Mouse (Mus musculus): ENCODE measurements around the gene Slc12a9.

Slc12a9 gene

GRCm38 (mm10) chr5:137333512-137334174 lies at the start of gene Slc12a9:
Gene Slc12a9 (minus strand): TSS chr5:137333597.
- in situ Hi-C loops (cut with MboI; ENCODE audit: low pct_unique_long_range_greater_than_20kb in 1 of 2, low sequenced_read_pairs in 2 of 2, unreplicated experiment in 1 of 2), result no loop called here

DNA sequence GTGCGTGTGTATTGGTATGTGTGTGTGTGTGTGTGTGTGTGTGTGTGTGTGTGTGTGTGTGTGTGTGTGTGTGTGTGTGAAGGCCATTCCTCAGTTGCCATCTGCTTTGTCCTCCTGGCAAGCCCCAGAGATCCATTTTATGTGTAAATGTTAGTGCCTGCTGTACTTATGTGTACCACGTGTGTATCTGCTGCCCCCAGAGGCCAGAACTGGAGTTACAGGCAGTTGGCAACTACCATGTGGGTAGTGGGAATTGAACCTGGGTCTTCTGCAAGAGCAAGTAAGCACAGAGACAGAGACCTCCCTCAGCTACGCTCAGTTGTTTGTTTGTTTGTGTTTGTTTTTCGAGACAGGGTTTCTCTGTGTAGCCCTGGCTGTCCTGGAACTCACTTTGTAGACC lies 47.8 kb upstream of the Slc12a9 start:
- in situ Hi-C loops (cut with MboI; ENCODE audit: low pct_unique_long_range_greater_than_20kb in 1 of 2, low sequenced_read_pairs in 2 of 2, unreplicated experiment in 1 of 2), result no loop called here

- in situ Hi-C loops (cut with MboI; ENCODE audit: low pct_unique_long_range_greater_than_20kb in 1 of 2, low sequenced_read_pairs in 2 of 2, unreplicated experiment in 1 of 2), result no loop called here
These were observed 44.2 kb upstream of the Slc12a9 start for GRCm38 (mm10) chr5:137377603-137378002.

DNA sequence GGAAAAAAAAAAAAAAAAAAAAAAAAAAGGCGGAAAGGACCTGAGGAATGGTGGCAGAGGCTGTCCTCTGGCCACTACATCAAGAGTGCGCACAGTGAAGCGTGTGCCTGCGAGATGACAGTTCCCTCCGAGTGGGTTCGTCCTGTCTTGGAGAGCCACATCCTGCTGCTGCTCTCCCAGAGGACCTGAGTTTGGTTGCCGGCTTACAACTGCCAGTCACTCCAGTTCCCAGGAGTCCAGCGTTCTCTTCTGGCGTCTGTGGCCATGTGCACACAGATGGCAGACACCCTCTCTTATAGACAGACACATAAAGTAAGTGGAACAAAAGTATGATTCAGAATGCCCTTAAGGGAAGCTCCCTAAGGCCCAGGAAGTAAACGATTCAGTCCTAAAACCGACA lies 43.8 kb upstream of the Slc12a9 start:
- in situ Hi-C loops (cut with MboI; ENCODE audit: low pct_unique_long_range_greater_than_20kb in 1 of 2, low sequenced_read_pairs in 2 of 2, unreplicated experiment in 1 of 2), result no loop called here

- in situ Hi-C loops (cut with MboI; ENCODE audit: low pct_unique_long_range_greater_than_20kb in 1 of 2, low sequenced_read_pairs in 2 of 2, unreplicated experiment in 1 of 2), result no loop called here
These were observed 43.3 kb upstream of the Slc12a9 start for GRCm38 (mm10) chr5:137376722-137377121.

- in situ Hi-C loops (cut with MboI; ENCODE audit: low pct_unique_long_range_greater_than_20kb in 1 of 2, low sequenced_read_pairs in 2 of 2, unreplicated experiment in 1 of 2), result no loop called here
These were observed 42.8 kb upstream of the Slc12a9 start for GRCm38 (mm10) chr5:137376198-137376597.

DNA sequence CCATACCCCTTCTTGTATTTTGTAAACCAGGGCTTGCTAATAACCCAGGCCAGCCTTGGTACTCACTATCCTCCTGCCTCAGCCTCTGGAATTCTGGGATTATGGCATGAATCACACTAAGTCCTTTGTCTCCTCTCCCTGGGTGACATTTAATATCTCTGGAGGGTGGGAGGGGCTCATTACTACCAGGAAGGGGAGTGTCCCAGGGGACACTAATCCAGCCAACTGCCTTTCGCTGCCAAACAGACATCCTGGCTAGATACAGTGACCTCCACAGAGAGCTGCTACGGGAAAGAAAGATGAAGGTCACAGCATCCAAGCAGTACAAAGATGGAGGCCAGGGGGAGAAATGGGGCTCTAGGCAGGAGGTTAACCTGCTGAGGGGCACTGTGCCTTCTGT lies 42.2 kb upstream of the Slc12a9 start:
- in situ Hi-C loops (cut with MboI; ENCODE audit: low pct_unique_long_range_greater_than_20kb in 1 of 2, low sequenced_read_pairs in 2 of 2, unreplicated experiment in 1 of 2), result no loop called here

DNA sequence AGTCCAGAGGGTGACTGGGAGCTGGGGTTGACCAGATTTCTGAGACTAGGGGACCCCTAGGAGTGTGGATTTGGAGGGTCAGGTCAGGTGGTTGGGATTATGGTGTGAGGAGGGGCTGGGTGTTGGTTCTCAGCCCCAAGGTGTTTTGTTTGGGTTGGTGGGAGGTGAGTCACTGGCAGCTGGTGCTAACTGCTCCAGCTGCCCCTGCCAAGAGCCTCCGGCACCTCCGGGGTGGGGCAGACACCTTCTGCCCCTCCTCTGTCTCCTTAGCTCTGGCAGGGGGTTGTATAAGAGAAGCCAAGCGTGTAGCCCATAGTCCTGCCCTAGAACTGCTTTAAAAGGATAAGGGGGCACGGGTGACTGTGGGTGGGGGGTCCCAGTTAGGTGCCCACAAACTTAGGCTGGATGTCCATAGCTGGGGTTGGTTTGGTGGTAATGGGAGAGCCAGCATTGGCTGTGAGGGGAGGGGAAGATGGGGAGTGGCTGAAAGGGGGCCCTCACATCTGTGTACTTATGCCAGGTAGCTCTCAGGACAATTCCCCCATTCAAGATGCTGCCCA lies 41.2 kb upstream of the Slc12a9 start:
- in situ Hi-C loops (cut with MboI; ENCODE audit: low pct_unique_long_range_greater_than_20kb in 1 of 2, low sequenced_read_pairs in 2 of 2, unreplicated experiment in 1 of 2), result no loop called here

- in situ Hi-C loops (cut with MboI; ENCODE audit: low pct_unique_long_range_greater_than_20kb in 1 of 2, low sequenced_read_pairs in 2 of 2, unreplicated experiment in 1 of 2), result no loop called here
These were observed 40.1 kb upstream of the Slc12a9 start for GRCm38 (mm10) chr5:137373371-137373950.

- in situ Hi-C loops (cut with MboI; ENCODE audit: low pct_unique_long_range_greater_than_20kb in 1 of 2, low sequenced_read_pairs in 2 of 2, unreplicated experiment in 1 of 2), result no loop called here
These were observed 36.3 kb upstream of the Slc12a9 start for GRCm38 (mm10) chr5:137369665-137370064.

DNA sequence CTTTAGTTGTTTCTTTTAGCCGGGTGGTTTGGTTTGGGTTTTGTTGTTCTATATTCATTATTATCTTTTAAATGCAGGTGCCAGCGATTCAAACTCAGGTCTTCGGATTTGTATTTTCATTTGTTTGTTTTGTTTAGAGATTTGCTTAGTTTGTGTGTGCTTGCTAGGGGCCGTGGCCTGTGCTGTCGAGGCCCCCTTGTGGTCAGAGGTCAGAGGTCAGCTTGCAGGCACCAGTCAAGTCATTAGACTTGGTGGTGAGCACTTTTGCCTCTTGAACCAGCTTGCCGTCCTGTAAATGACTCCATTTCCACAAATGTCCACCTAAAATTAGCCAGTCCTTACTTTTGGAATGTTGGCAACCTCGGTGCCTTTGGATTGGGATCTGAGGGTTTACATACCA lies 25.0 kb upstream of the Slc12a9 start:
- in situ Hi-C loops (cut with MboI; ENCODE audit: low pct_unique_long_range_greater_than_20kb in 1 of 2, low sequenced_read_pairs in 2 of 2, unreplicated experiment in 1 of 2), result no loop called here

- in situ Hi-C loops (cut with MboI; ENCODE audit: low pct_unique_long_range_greater_than_20kb in 1 of 2, low sequenced_read_pairs in 2 of 2, unreplicated experiment in 1 of 2), result no loop called here
These were observed 20.7 kb upstream of the Slc12a9 start for GRCm38 (mm10) chr5:137354091-137354490.

DNA sequence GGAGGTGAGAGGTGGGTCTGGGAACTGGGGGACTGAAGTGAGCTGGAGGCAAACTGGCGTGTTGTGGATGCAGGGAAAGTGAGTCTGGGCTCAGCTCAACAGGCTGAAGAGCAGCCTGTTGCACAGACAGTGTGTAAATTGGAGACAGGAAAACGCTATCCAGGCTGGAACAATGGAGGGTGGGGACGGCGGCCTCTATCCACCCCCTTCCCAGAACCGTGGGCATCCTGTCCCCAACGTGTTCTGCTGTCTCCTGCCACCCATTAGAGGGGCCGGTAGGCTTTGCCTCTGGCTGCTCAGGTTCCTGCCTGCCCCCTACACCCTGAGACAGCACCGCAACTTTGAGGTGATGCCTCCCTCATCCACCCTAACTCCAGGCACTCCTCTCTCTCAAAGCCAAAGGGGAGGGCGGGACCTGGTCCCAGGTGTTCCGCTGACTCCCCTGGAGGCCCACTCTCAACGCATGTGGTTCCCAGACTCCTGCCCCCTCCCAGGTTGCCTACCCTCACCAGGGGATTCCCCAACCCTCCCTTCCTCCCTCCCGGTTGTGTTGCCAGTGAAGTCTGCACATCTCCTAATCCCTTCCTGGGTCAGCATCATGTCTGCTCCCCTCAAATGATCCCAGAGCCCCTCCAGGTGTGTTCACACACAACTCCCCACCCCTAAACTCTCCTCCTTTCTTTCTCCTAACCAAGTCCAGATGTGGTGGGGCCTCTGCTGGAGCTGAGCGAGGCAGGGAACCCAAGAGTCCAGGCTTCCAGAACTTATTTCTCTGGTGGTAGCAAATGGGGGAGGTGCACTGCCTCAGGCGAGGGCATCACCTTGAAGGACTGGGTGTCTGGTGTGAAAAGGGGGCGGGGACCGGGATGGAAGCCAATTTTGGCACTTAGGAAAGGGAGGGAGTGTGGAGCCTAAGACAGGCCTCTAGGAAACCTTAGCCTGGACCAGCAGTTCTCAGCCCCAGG lies 18.9 kb upstream of the Slc12a9 start:
- in situ Hi-C loops (cut with MboI; ENCODE audit: low pct_unique_long_range_greater_than_20kb in 1 of 2, low sequenced_read_pairs in 2 of 2, unreplicated experiment in 1 of 2), result no loop called here

DNA sequence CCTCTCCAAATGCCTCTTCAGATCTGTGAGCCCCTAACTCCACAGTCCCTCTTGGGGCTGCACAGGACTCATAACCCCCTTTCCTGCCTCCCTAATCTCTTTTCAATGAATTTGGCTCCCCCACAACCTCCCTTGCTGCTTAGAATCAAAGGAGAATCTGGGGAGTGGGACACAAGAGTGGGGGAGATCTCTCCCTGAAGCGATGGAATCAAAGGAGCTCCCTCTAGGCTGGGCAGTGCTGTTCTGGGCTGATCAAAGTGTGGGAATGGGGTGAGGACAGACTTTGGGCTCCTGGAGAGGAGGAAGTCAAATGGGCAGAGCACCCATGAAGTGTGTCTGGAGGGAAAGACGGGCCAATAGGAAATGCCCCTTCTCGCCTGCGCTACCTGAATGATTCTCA lies 18.0 kb upstream of the Slc12a9 start:
- in situ Hi-C loops (cut with MboI; ENCODE audit: low pct_unique_long_range_greater_than_20kb in 1 of 2, low sequenced_read_pairs in 2 of 2, unreplicated experiment in 1 of 2), result no loop called here

- in situ Hi-C loops (cut with MboI; ENCODE audit: low pct_unique_long_range_greater_than_20kb in 1 of 2, low sequenced_read_pairs in 2 of 2, unreplicated experiment in 1 of 2), result no loop called here
These were observed 17.6 kb upstream of the Slc12a9 start for GRCm38 (mm10) chr5:137351058-137351380.

DNA sequence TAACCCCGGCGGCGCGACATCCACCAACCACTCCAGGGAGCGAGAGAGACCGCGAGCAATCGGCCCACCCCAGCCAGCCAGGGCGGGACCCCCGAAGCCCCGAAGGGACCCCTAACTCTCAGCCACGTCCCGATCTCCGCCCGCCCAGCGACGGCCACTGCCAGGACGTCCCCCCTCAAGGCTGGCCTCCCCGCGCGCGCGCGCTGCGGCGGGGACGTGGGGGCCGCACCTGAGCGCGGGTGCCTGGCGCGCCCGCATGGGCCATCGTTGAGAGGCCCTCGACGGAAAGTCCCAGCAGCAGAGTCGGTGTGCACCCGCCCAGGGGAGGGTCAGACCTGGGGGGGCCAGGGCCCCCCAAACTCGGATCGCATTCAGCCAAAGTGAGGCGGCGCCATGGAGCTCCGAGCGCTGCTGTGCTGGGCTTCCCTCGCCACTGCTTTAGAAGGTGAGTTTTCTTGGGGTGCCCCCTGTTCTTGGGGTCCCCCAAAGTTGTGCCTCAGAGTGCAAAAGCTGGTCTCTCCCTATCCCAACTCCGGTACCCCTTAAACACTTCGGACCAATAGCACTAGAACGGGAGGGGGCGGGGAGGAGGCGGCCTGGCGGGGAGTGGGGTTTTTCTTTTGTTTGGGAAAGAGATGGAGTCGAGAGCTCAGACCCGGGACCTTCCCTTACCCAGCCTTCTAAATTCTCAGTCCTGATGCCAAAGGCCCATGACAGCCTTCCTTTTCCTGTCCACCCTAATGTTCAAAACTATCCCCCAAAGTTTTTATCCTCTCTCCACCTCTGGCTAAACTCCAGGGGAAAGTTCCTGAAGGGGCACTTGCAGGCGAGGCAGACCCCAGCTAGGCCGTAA lies 17.0 kb upstream of the Slc12a9 start:
- in situ Hi-C loops (cut with MboI; ENCODE audit: low pct_unique_long_range_greater_than_20kb in 1 of 2, low sequenced_read_pairs in 2 of 2, unreplicated experiment in 1 of 2), result no loop called here

GRCm38 (mm10) chr5:137349384-137350204 lies 16.2 kb upstream of the Slc12a9 start, which contains the start of gene Ephb4:
Gene Ephb4 (plus strand): TSS chr5:137350109.
- in situ Hi-C loops (cut with MboI; ENCODE audit: low pct_unique_long_range_greater_than_20kb in 1 of 2, low sequenced_read_pairs in 2 of 2, unreplicated experiment in 1 of 2), result no loop called here
